Comparison of ENCODE assay signal across 8 mouse cellular contexts in genomic region chr11:74870991-74871622, GRCm38 (mm10). TPM values are rescaled to one million over a fixed set of nuclear protein-coding genes. Genes with fewer than 3 reads are reported as not detected.
DNase-seq lines count a peak whose midpoint lies in the region; ATAC-seq lines count a peak whose summit lies in the region.

No protein-coding gene starts in this region.

- whole genome bisulfite sequencing in heart, embryonic 10.5 days, result 46% methylated on average over 12 of the region's 12 CpGs
- 29% methylated on average over 12 of the region's 12 CpGs for WGBS in stomach, embryonic 16.5 days

- no peak overlapping the region for H3K9ac ChIP-seq in stomach, embryonic 16.5 days (ENCODE audit: low read length)

- DNase-seq in heart, embryonic 10.5 days (ENCODE audit: low spot score), result no peak
- DNase-seq in heart, postnatal 25 days (ENCODE audit: low spot score), result no peak
- peak; percentile 81 for DNase-seq in MN1 (ENCODE audit: low spot score)
- peak; percentile 62 to 67 for DNase-seq in frontal cortex, postnatal 36 days (ENCODE audit: low spot score in 2 of 2)
- DNase-seq in lung, adult 18-20 months, result peak; percentile 28 to 57
- DNase-seq in ovary, postnatal 36 days (ENCODE audit: low spot score), result no peak

- H3K4me1 ChIP-seq in heart, embryonic 10.5 days, result peaks cover 45% of the 10 kb centered on the region
- peaks cover 6% of the 10 kb centered on the region for H3K4me1 ChIP-seq in stomach, embryonic 16.5 days (ENCODE audit: control insufficient read depth, insufficient read depth, low read length)

- intact Hi-C loops in heart, postnatal 25 days (cut with DNase I), result no loop called here

- H3K4me3 ChIP-seq in heart, embryonic 10.5 days, result no peak overlapping the region
- no peak overlapping the region for H3K4me3 ChIP-seq in stomach, embryonic 16.5 days (replicated peaks; ENCODE audit: low read length)

- peak overlapping the region; percentile 57; the same call in 1 of the 2 replicates for H3K27ac ChIP-seq in heart, embryonic 10.5 days
- H3K27ac ChIP-seq in stomach, embryonic 16.5 days (ENCODE audit: low read length), result peak overlapping the region; percentile 65

- peak; percentile 39; the same call in 1 of the 2 replicates for ATAC-seq in stomach, embryonic 16.5 days (ENCODE audit: insufficient read depth, low FRiP score)
- ATAC-seq in inflammation-experienced regulatory T-cells, adult 6 months, result no peak

- no peaks in the 10 kb centered on the region for H3K27me3 ChIP-seq in heart, embryonic 10.5 days (ENCODE audit: insufficient read depth, poor library complexity, severe bottlenecking)
- H3K27me3 ChIP-seq in stomach, embryonic 16.5 days (ENCODE audit: control insufficient read depth, insufficient read depth, low read length), result no peaks in the 10 kb centered on the region

- no peaks in the 10 kb centered on the region for H3K9me3 ChIP-seq in heart, embryonic 10.5 days
- no peaks in the 10 kb centered on the region for H3K9me3 ChIP-seq in stomach, embryonic 16.5 days (replicated peaks; ENCODE audit: control insufficient read depth, low read length)

- H3K36me3 ChIP-seq in heart, embryonic 10.5 days, result peaks cover 17% of the 10 kb centered on the region; the same call in 1 of the 2 replicates
- H3K36me3 ChIP-seq in stomach, embryonic 16.5 days (ENCODE audit: control insufficient read depth, insufficient read depth, low read length), result no peaks in the 10 kb centered on the region

- H3K4me2 ChIP-seq in stomach, embryonic 16.5 days (ENCODE audit: low read depth, low read length), result no peak overlapping the region

RNA-seq across cellular contexts. Expression of gene Sgsm2, which starts 25.8 kb away (rescaled TPM):
- polyA plus RNA-seq in heart, embryonic 10.5 days (2016; fragmentation: Nextera tagmentation; extraction: Ambion mirVana), result 5.5 and 5.8 TPM in 2 replicates
- total RNA-seq in heart, postnatal 25 days (2021), result 1 to 10 TPM; 4.8 to 6.7 TPM
- 6.0 and 7.0 TPM in 2 replicates for polyA plus RNA-seq in stomach, embryonic 16.5 days (2015; fragmentation: Nextera tagmentation; extraction: Ambion mirVana)
- polyA plus RNA-seq in inflammation-experienced regulatory T-cells, adult 6 months (2017; shearing (Covaris generic)), result 1 to 10 TPM; 1.2 to 3.2 (median 2.9) TPM

RNA-seq across cellular contexts. Expression of gene Tsr1, which starts 26.8 kb away (rescaled TPM):
- 41.0 and 52.7 TPM in 2 replicates for polyA plus RNA-seq in heart, embryonic 10.5 days (2016; fragmentation: Nextera tagmentation; extraction: Ambion mirVana)
- 10 to 100 TPM; 15.6 to 17.0 TPM for total RNA-seq in heart, postnatal 25 days (2021)
- 47.0 and 48.3 TPM in 2 replicates for polyA plus RNA-seq in stomach, embryonic 16.5 days (2015; fragmentation: Nextera tagmentation; extraction: Ambion mirVana)
- 10 to 100 TPM; 29.2 to 46.3 (median 45.4) TPM for polyA plus RNA-seq in inflammation-experienced regulatory T-cells, adult 6 months (2017; shearing (Covaris generic))

RNA-seq across cellular contexts. Expression of gene Mnt, which starts 40.4 kb away (rescaled TPM):
- polyA plus RNA-seq in heart, embryonic 10.5 days (2016; fragmentation: Nextera tagmentation; extraction: Ambion mirVana), result 3.2 and 3.8 TPM in 2 replicates
- total RNA-seq in heart, postnatal 25 days (2021), result 10 to 100 TPM in 1 of 2 experiments, 1 to 10 TPM in 1; 9.8 to 10.6 TPM
- polyA plus RNA-seq in stomach, embryonic 16.5 days (2015; fragmentation: Nextera tagmentation; extraction: Ambion mirVana), result 2.5 and 3.2 TPM in 2 replicates
- polyA plus RNA-seq in inflammation-experienced regulatory T-cells, adult 6 months (2017; shearing (Covaris generic)), result 1 to 10 TPM; 4.8 to 6.5 (median 6.3) TPM

RNA-seq across cellular contexts. Expression of gene Smg6, which starts 54.5 kb away (rescaled TPM):
- 11.8 and 14.0 TPM in 2 replicates for polyA plus RNA-seq in heart, embryonic 10.5 days (2016; fragmentation: Nextera tagmentation; extraction: Ambion mirVana)
- 10 to 100 TPM; 16.0 to 17.5 TPM for total RNA-seq in heart, postnatal 25 days (2021)
- polyA plus RNA-seq in stomach, embryonic 16.5 days (2015; fragmentation: Nextera tagmentation; extraction: Ambion mirVana), result 15.8 and 15.9 TPM in 2 replicates
- polyA plus RNA-seq in inflammation-experienced regulatory T-cells, adult 6 months (2017; shearing (Covaris generic)), result 10 to 100 TPM; 16.3 to 22.0 (median 18.9) TPM

RNA-seq across cellular contexts. Expression of gene Srr, which starts 54.6 kb away (rescaled TPM):
- polyA plus RNA-seq in heart, embryonic 10.5 days (2016; fragmentation: Nextera tagmentation; extraction: Ambion mirVana), result 16.9 and 17.0 TPM in 2 replicates
- 10 to 100 TPM; 28.9 to 31.3 TPM for total RNA-seq in heart, postnatal 25 days (2021)
- 18.6 and 19.1 TPM in 2 replicates for polyA plus RNA-seq in stomach, embryonic 16.5 days (2015; fragmentation: Nextera tagmentation; extraction: Ambion mirVana)
- polyA plus RNA-seq in inflammation-experienced regulatory T-cells, adult 6 months (2017; shearing (Covaris generic)), result 1 to 10 TPM; 6.6 to 9.5 (median 8.3) TPM

Comparison
In these comparisons a context has a peak if more than half of its experiments do, and no peak if none do; other contexts are left out.
1. DNase-seq: peak in MN1 (single experiment), frontal cortex, postnatal 36 days (2 of 2) and lung, adult 18-20 months (2 of 2); none in heart, embryonic 10.5 days (single experiment), heart, postnatal 25 days (single experiment) and ovary, postnatal 36 days (single experiment).